Mouse (Mus musculus): ENCODE results near the gene Primpol. TPM values are rescaled to one million over a fixed set of nuclear protein-coding genes. Genes with fewer than 3 reads are reported as not detected.
"Not testable (repeated sequence)": the region's sequence is repeated elsewhere in the genome, so short reads cannot be mapped to it uniquely, and the experiment has no call there.

Primpol gene
- polyA plus RNA-seq, 1 experiment: 16.6 TPM

GRCm38 (mm10) chr8:46593772-46594171, 23.2 kb downstream of the Primpol start:
- Histone ChIP-seq H3K27ac (ENCODE audit: insufficient read depth, low read depth, low read length) (no peak overlapping the region), H3K4me1 (ENCODE audit: control insufficient read depth, insufficient read depth, low read length) (peaks cover 28% of the 10 kb centered on the region), H3K4me3 (ENCODE audit: insufficient read depth, low read length) (no peak overlapping the region)
- TF ChIP-seq CTCF (IDR thresholded peaks at IDR 0.05; ENCODE audit: low read depth, low read length) (no peak), POLR2A (IDR thresholded peaks at IDR 0.05; ENCODE audit: borderline replicate concordance, low read depth, low read length) (no peak)

- H3K4me3 ChIP-seq (ENCODE audit: insufficient read depth, low read length): no peak overlapping the region
- TF ChIP-seq CTCF (IDR thresholded peaks at IDR 0.05; ENCODE audit: low read depth, low read length) (no peak), POLR2A (IDR thresholded peaks at IDR 0.05; ENCODE audit: borderline replicate concordance, low read depth, low read length) (no peak)
- H3K27ac ChIP-seq (ENCODE audit: insufficient read depth, low read depth, low read length): no peak overlapping the region
- H3K4me1 ChIP-seq (ENCODE audit: control insufficient read depth, insufficient read depth, low read length): peaks cover 26% of the 10 kb centered on the region
These were observed 23.9 kb downstream of the Primpol start for GRCm38 (mm10) chr8:46593067-46593466.

GRCm38 (mm10) chr8:46588663-46589062, 28.3 kb downstream of the Primpol start:
- H3K4me1 ChIP-seq (ENCODE audit: control insufficient read depth, insufficient read depth, low read length): peaks cover 3% of the 10 kb centered on the region
- TF ChIP-seq CTCF (IDR thresholded peaks at IDR 0.05; ENCODE audit: low read depth, low read length) (no peak), POLR2A (IDR thresholded peaks at IDR 0.05; ENCODE audit: borderline replicate concordance, low read depth, low read length) (no peak)

GRCm38 (mm10) chr8:46587911-46588310, 29.1 kb downstream of the Primpol start:
- TF ChIP-seq CTCF (IDR thresholded peaks at IDR 0.05; ENCODE audit: low read depth, low read length) (no peak), POLR2A (IDR thresholded peaks at IDR 0.05; ENCODE audit: borderline replicate concordance, low read depth, low read length) (no peak)
- Histone ChIP-seq H3K27ac (ENCODE audit: insufficient read depth, low read depth, low read length) (no peak overlapping the region), H3K4me1 (ENCODE audit: control insufficient read depth, insufficient read depth, low read length) (peaks cover 4% of the 10 kb centered on the region), H3K4me3 (ENCODE audit: insufficient read depth, low read length) (no peak overlapping the region)

More at GRCm38 (mm10) chr8:46588663-46589062, 28.3 kb downstream of the Primpol start:
- Histone ChIP-seq H3K4me3 (ENCODE audit: insufficient read depth, low read length) (no peak overlapping the region), H3K27ac (ENCODE audit: insufficient read depth, low read depth, low read length) (no peak overlapping the region)

- Histone ChIP-seq H3K27ac (ENCODE audit: insufficient read depth, low read depth, low read length) (no peak overlapping the region), H3K4me3 (ENCODE audit: insufficient read depth, low read length) (no peak overlapping the region), H3K4me1 (ENCODE audit: control insufficient read depth, insufficient read depth, low read length) (peaks cover 4% of the 10 kb centered on the region)
- no peak for TF ChIP-seq POLR2A (IDR thresholded peaks at IDR 0.05; ENCODE audit: borderline replicate concordance, low read depth, low read length)
- no peak for TF ChIP-seq CTCF (IDR thresholded peaks at IDR 0.05; ENCODE audit: low read depth, low read length)
These were observed 31.4 kb downstream of the Primpol start for GRCm38 (mm10) chr8:46585576-46585975.

- H3K4me3 ChIP-seq (ENCODE audit: insufficient read depth, low read length); H3K4me1 ChIP-seq (ENCODE audit: control insufficient read depth, insufficient read depth, low read length); H3K27ac ChIP-seq (ENCODE audit: insufficient read depth, low read depth, low read length): not testable (repeated sequence)
These were observed 32.7 kb downstream of the Primpol start for GRCm38 (mm10) chr8:46584328-46584727.

- H3K27ac ChIP-seq (ENCODE audit: insufficient read depth, low read depth, low read length): no peak overlapping the region
- TF ChIP-seq CTCF (IDR thresholded peaks at IDR 0.05; ENCODE audit: low read depth, low read length): no peak
- no peak for TF ChIP-seq POLR2A (IDR thresholded peaks at IDR 0.05; ENCODE audit: borderline replicate concordance, low read depth, low read length)
These were observed 38.2 kb downstream of the Primpol start for GRCm38 (mm10) chr8:46578794-46579193.

GRCm38 (mm10) chr8:46573964-46574363, 43.0 kb downstream of the Primpol start:
- H3K4me3 ChIP-seq (ENCODE audit: insufficient read depth, low read length): no peak overlapping the region
- H3K27ac ChIP-seq (ENCODE audit: insufficient read depth, low read depth, low read length): no peak overlapping the region
- TF ChIP-seq CTCF (IDR thresholded peaks at IDR 0.05; ENCODE audit: low read depth, low read length): no peak
- TF ChIP-seq POLR2A (IDR thresholded peaks at IDR 0.05; ENCODE audit: borderline replicate concordance, low read depth, low read length): no peak
- no peaks in the 10 kb centered on the region for H3K4me1 ChIP-seq (ENCODE audit: control insufficient read depth, insufficient read depth, low read length)

More at GRCm38 (mm10) chr8:46578794-46579193, 38.2 kb downstream of the Primpol start:
- no peak overlapping the region for H3K4me3 ChIP-seq (ENCODE audit: insufficient read depth, low read length)
- H3K4me1 ChIP-seq (ENCODE audit: control insufficient read depth, insufficient read depth, low read length): peaks cover 2% of the 10 kb centered on the region; the same call in 1 of the 2 replicates

- Histone ChIP-seq H3K4me3 (ENCODE audit: insufficient read depth, low read length) (no peak overlapping the region), H3K27ac (ENCODE audit: insufficient read depth, low read depth, low read length) (no peak overlapping the region), H3K4me1 (ENCODE audit: control insufficient read depth, insufficient read depth, low read length) (no peaks in the 10 kb centered on the region)
- no peak for TF ChIP-seq CTCF (IDR thresholded peaks at IDR 0.05; ENCODE audit: low read depth, low read length)
- no peak for TF ChIP-seq POLR2A (IDR thresholded peaks at IDR 0.05; ENCODE audit: borderline replicate concordance, low read depth, low read length)
These were observed 43.6 kb downstream of the Primpol start for GRCm38 (mm10) chr8:46573446-46573845.

- no peaks in the 10 kb centered on the region for H3K4me1 ChIP-seq (ENCODE audit: control insufficient read depth, insufficient read depth, low read length)
- no peak overlapping the region for H3K4me3 ChIP-seq (ENCODE audit: insufficient read depth, low read length)
- H3K27ac ChIP-seq (ENCODE audit: insufficient read depth, low read depth, low read length): no peak overlapping the region
- TF ChIP-seq POLR2A (IDR thresholded peaks at IDR 0.05; ENCODE audit: borderline replicate concordance, low read depth, low read length) (no peak), CTCF (IDR thresholded peaks at IDR 0.05; ENCODE audit: low read depth, low read length) (no peak)
These were observed 46.3 kb downstream of the Primpol start for GRCm38 (mm10) chr8:46570673-46571072.

Data from bone marrow macrophage, adult 2 months (primary cell).